In genomic region chr12:85829866-85830265, GRCm38 (mm10) we compare ENCODE assay signal across 16 mouse cellular contexts.
"Had no signal": no experiment of that assay in that cellular context is flagged by ENCODE, and none has a peak within 500 bp of the region (broad histone marks: within the 10 kb centered on the region; RNA-seq: fewer than 3 reads in every experiment).

No protein-coding gene starts in this region.

- H3K9me3 ChIP-seq: neural tube, embryonic 13.5 days; neural tube, embryonic 15.5 days; stomach, embryonic 15.5 days had no signal

- DNase-seq: retina, postnatal 1 day; right cerebral cortex, adult 18-20 months; right cerebral cortex, postnatal 14 days; right cerebral cortex, postnatal 25 days; right cerebral cortex, postnatal 4 days; spleen, adult 18-20 months; thymus, adult 18-20 months; thymus, adult 2 months; thymus, postnatal 14 days; thymus, postnatal 25 days; thymus, postnatal 36 days; thymus, postnatal 4 days had no signal

- H3K27ac ChIP-seq: neural tube, embryonic 13.5 days; neural tube, embryonic 15.5 days; stomach, embryonic 15.5 days; stomach, postnatal 0 days had no signal

- H3K27me3 ChIP-seq: neural tube, embryonic 13.5 days; neural tube, embryonic 15.5 days; stomach, embryonic 15.5 days had no signal

- H3K4me1 ChIP-seq: stomach, embryonic 15.5 days had no signal

- H3K4me3 ChIP-seq: neural tube, embryonic 13.5 days; neural tube, embryonic 15.5 days; stomach, embryonic 15.5 days had no signal
